Mouse (Mus musculus) liver, embryonic 14.5 days (tissue): ENCODE measurements around the gene Gm10197.

Source experiments
- CTCF ChIP-seq: IDR thresholded peaks from 2 replicates; pipeline ENCODE4 v1.5.1; 2016; ENCODE audit warnings: antibody characterized with exemption, low read depth, control low read depth
- EP300 ChIP-seq: IDR thresholded peaks from 2 replicates; pipeline ENCODE4 v1.6.1; 2016; ENCODE audit warnings: antibody characterized with exemption, low read depth

- no peak for TF ChIP-seq CTCF
- TF ChIP-seq EP300: no peak
Observed at GRCm38 (mm10) chr19:53408398-53408797, 36.8 kb upstream of the Gm10197 start.
